Mouse (Mus musculus): ENCODE data around the gene Kcnk1. TPM values are rescaled to one million over a fixed set of nuclear protein-coding genes. Genes with fewer than 3 reads are reported as not detected.
A peak's percentile ranks its signal among the peaks of the same experiment; 100 is the strongest.

The Kcnk1 gene
- polyA plus RNA-seq, 1 experiment from 2014 or later, result 18.7 TPM

DNA sequence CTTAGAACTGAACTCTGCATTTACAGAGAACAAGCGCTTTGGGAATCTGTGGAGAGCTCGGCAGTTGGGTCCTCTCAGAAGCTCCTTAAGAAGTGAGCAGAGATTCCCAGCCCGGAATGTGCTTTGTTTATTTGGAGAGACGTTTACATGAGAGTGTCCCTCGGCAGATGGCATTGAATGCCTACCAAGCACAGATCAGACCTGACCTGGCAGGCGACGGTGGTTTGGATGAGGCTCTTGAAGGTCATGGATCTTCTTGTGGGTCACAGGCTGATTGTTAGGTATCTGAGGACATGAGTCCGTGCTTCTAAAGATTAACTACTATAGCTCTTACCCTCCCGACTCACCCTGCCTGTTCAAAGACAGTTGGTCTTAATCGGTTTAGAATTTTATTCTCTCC is 67.9 kb downstream of the Kcnk1 start:
- ATAC-seq, result no peak
- Histone ChIP-seq H3K4me2 (ENCODE audit: low read length) (no peak overlapping the region), H3K9me3 (ENCODE audit: control insufficient read depth, low read length) (no peaks in the 10 kb centered on the region), H3K27me3 (replicated peaks; ENCODE audit: control insufficient read depth, insufficient read depth, low read length) (no peaks in the 10 kb centered on the region), H3K9ac (replicated peaks; ENCODE audit: low read depth, low read length) (no peak overlapping the region), H3K36me3 (ENCODE audit: control insufficient read depth, insufficient read depth) (no peaks in the 10 kb centered on the region), H3K4me3 (replicated peaks; ENCODE audit: low read length) (no peak overlapping the region), H3K27ac (ENCODE audit: low read length) (no peak overlapping the region), H3K4me1 (replicated peaks; ENCODE audit: control insufficient read depth, insufficient read depth, low read length) (peaks cover 5% of the 10 kb centered on the region)
- WGBS, result 87% methylated on average over 10 of the region's 10 CpGs

DNA sequence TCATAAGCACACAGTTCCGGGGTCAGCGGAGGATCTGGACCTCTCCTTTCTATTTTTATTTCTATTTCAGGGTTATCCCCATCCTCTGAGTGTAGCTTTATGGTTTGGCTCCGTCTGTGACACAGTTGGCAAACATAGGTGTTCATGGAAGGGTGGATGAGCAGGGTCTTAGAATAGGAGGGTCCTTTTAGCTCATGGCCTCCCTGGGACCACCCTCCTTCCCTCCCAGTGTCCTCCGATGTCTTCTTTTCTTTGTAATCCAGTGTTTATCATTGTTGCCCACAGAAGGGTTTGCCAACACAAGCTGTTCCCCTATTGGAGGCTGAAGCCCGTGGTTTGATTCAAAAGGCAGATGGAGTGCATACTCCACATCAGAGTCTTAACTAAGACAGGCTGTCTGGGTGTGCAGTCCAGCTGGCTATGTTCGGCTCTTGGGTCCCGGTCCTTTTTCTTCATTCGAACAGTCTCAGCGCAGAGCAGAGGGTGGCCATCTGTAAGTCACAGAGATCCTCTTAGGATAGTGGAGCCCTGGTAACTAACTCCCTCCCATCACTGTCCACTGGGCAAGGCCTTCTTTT is 69.0 kb downstream of the Kcnk1 start:
- Histone ChIP-seq H3K9ac (replicated peaks; ENCODE audit: low read depth, low read length) (no peak overlapping the region), H3K4me2 (ENCODE audit: low read length) (no peak overlapping the region), H3K36me3 (ENCODE audit: control insufficient read depth, insufficient read depth) (no peaks in the 10 kb centered on the region), H3K27ac (ENCODE audit: low read length) (no peak overlapping the region), H3K27me3 (replicated peaks; ENCODE audit: control insufficient read depth, insufficient read depth, low read length) (no peaks in the 10 kb centered on the region), H3K4me1 (replicated peaks; ENCODE audit: control insufficient read depth, insufficient read depth, low read length) (peaks cover 13% of the 10 kb centered on the region), H3K4me3 (replicated peaks; ENCODE audit: low read length) (no peak overlapping the region), H3K9me3 (ENCODE audit: control insufficient read depth, low read length) (no peaks in the 10 kb centered on the region)
- peak; percentile 58 for ATAC-seq
- WGBS, result 66% methylated on average over 9 of the region's 9 CpGs

DNA sequence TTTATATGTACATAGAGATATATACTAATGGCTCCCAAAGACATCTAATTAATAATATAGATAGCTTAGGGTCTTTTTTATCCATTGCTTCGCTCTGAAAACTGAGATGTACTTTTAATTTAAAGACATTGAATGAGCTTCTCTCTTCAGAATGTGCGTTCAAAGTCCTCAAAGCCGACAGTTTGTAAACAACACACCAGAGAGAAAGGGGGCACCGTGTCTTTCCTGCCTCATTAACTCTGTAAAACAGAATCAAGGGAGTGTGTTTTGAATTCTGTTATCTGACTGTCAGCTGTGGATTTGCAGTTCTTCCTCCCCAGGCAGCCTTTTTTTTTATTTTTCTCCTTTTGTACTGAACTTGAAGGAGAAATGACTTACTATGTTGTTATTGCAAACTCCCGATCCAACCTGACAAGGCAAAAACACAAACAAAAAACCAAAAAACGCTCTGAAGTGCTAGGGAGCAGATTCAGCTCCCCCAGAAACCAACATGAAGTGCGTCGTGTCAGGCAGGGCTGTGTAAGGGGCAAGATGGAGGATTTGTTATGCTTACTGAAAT is 69.7 kb downstream of the Kcnk1 start:
- peak overlapping the region; percentile 19; the same call in 1 of the 2 replicates for H3K27ac ChIP-seq (ENCODE audit: low read length)
- H3K4me1 ChIP-seq (replicated peaks; ENCODE audit: control insufficient read depth, insufficient read depth, low read length), result peaks cover 13% of the 10 kb centered on the region
- ATAC-seq, result no peak
- WGBS, result 22% methylated on average over 8 of the region's 8 CpGs
- no peaks in the 10 kb centered on the region for H3K36me3 ChIP-seq (ENCODE audit: control insufficient read depth, insufficient read depth)
- no peak overlapping the region for H3K4me3 ChIP-seq (replicated peaks; ENCODE audit: low read length)
- H3K4me2 ChIP-seq (ENCODE audit: low read length), result no peak overlapping the region
- H3K9ac ChIP-seq (replicated peaks; ENCODE audit: low read depth, low read length), result no peak overlapping the region
- H3K27me3 ChIP-seq (replicated peaks; ENCODE audit: control insufficient read depth, insufficient read depth, low read length), result no peaks in the 10 kb centered on the region
- H3K9me3 ChIP-seq (ENCODE audit: control insufficient read depth, low read length), result no peaks in the 10 kb centered on the region

DNA sequence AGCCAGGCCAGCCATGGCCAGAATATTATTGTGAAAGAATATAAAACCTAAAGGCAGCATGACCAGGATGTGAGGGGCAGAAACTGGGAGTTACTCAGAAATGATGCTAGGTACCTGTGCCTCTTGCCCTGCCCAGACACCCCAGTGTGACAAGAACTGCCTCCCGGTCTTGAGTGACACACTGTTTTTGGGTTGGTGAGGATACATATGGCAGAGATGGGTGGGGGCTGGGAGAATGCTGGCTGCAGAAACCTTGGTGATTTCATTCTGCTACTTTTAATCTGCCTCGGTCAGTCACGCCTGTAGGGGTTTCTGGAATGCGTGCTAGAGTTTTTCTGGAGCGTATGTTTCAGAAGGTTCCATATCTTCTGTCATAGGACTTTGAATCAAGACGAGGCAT is 72.3 kb downstream of the Kcnk1 start:
- WGBS, result 60% methylated on average over 6 of the region's 6 CpGs
- H3K9ac ChIP-seq (replicated peaks; ENCODE audit: low read depth, low read length), result no peak overlapping the region
- no peaks in the 10 kb centered on the region; the same call in 1 of the 2 replicates for H3K9me3 ChIP-seq (ENCODE audit: control insufficient read depth, low read length)
- H3K36me3 ChIP-seq (ENCODE audit: control insufficient read depth, insufficient read depth), result no peaks in the 10 kb centered on the region
- H3K27me3 ChIP-seq (replicated peaks; ENCODE audit: control insufficient read depth, insufficient read depth, low read length), result no peaks in the 10 kb centered on the region
- peak overlapping the region; percentile 34 for H3K27ac ChIP-seq (ENCODE audit: low read length)
- no peak for ATAC-seq
- H3K4me3 ChIP-seq (replicated peaks; ENCODE audit: low read length), result no peak overlapping the region
- peaks cover 13% of the 10 kb centered on the region for H3K4me1 ChIP-seq (replicated peaks; ENCODE audit: control insufficient read depth, insufficient read depth, low read length)
- H3K4me2 ChIP-seq (ENCODE audit: low read length), result no peak overlapping the region

DNA sequence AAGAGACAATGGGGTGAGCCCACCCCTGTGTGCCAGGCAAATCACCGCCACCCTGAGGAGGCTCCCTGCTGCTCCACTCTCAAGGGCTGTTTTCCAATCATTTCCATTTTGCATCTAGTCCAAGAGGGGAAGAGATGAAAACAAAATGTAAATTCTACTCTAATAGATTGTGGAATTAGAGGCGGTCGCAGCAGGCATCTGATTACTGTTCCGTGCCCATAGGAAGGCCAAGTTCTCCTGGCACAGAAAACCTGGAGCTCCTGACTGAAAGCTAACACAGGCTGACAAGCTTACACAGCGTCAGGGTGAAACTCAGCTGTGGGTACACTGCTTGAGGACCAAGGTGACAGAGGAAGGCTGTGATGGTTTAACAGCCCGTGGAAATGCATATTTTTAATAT is 73.2 kb downstream of the Kcnk1 start:
- Histone ChIP-seq H3K27ac (ENCODE audit: low read length) (peak overlapping the region; percentile 34), H3K4me2 (ENCODE audit: low read length) (no peak overlapping the region), H3K4me1 (replicated peaks; ENCODE audit: control insufficient read depth, insufficient read depth, low read length) (peaks cover 18% of the 10 kb centered on the region), H3K36me3 (ENCODE audit: control insufficient read depth, insufficient read depth) (no peaks in the 10 kb centered on the region), H3K9ac (replicated peaks; ENCODE audit: low read depth, low read length) (no peak overlapping the region), H3K9me3 (ENCODE audit: control insufficient read depth, low read length) (no peaks in the 10 kb centered on the region; the same call in 1 of the 2 replicates), H3K27me3 (replicated peaks; ENCODE audit: control insufficient read depth, insufficient read depth, low read length) (no peaks in the 10 kb centered on the region), H3K4me3 (replicated peaks; ENCODE audit: low read length) (no peak overlapping the region)
- peak; percentile 47; the same call in 1 of the 2 replicates for ATAC-seq
- WGBS, result 44% methylated on average over 6 of the region's 6 CpGs

DNA sequence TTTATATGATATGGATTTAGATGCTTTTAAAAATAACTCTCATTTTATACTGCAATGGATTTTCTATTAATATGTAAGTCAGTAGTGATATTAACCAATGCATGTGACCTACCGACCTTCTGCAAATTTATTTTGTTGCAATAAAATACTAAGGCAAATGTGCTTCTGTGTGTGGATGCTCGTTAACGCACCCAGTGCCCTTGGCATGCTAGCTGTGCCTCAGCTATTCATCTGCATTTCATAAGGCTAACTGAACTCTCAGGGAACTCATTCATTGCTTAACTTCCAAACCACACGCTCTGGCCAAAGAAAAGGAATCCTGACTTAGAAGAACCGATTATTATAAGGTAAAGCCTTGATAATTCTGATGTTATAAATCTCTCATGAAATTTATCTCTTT is 77.7 kb downstream of the Kcnk1 start:
- Histone ChIP-seq H3K36me3 (ENCODE audit: control insufficient read depth, insufficient read depth) (no peaks in the 10 kb centered on the region), H3K4me1 (replicated peaks; ENCODE audit: control insufficient read depth, insufficient read depth, low read length) (peaks cover 19% of the 10 kb centered on the region), H3K27me3 (replicated peaks; ENCODE audit: control insufficient read depth, insufficient read depth, low read length) (no peaks in the 10 kb centered on the region), H3K9ac (replicated peaks; ENCODE audit: low read depth, low read length) (no peak overlapping the region), H3K9me3 (ENCODE audit: control insufficient read depth, low read length) (no peaks in the 10 kb centered on the region; the same call in 1 of the 2 replicates), H3K4me2 (ENCODE audit: low read length) (peak overlapping the region; percentile 0; the same call in 1 of the 2 replicates), H3K27ac (ENCODE audit: low read length) (no peak overlapping the region), H3K4me3 (replicated peaks; ENCODE audit: low read length) (no peak overlapping the region)
- peak; percentile 60; the same call in 1 of the 2 replicates for ATAC-seq
- WGBS, result 20% methylated on average over 5 of the region's 5 CpGs

DNA sequence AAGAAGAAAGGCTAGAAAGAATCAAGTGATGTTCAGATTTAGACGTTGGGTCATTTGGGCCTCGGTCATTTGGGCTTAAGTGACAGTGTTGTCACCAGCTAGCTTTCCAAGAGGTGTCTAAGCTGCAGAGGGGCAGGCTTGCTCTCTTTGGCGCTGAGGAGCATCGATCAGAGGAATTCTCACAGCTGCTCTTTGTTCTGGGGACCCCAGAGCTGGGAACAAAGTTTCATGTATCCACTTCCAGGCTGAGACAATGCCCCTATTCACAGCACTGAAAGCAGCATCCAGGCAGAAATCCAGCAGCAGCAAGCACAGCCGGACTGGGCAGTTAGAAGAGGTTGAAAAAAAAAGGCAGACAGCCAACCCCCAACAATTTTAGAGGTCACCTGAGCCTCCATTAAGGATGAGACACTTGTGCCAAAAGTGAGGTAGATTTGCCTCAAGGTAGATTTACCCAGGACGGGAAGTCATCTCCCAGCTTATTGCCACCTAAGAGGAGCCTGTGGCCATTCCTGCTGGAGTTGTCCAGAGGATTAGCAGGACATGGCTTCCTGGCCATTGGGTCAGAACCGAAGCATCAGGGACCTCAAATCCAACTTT is 78.3 kb downstream of the Kcnk1 start:
- Histone ChIP-seq H3K4me1 (replicated peaks; ENCODE audit: control insufficient read depth, insufficient read depth, low read length) (peaks cover 13% of the 10 kb centered on the region), H3K9me3 (ENCODE audit: control insufficient read depth, low read length) (no peaks in the 10 kb centered on the region; the same call in 1 of the 2 replicates), H3K4me2 (ENCODE audit: low read length) (peak overlapping the region; percentile 0), H3K36me3 (ENCODE audit: control insufficient read depth, insufficient read depth) (no peaks in the 10 kb centered on the region), H3K9ac (replicated peaks; ENCODE audit: low read depth, low read length) (no peak overlapping the region), H3K4me3 (replicated peaks; ENCODE audit: low read length) (no peak overlapping the region), H3K27me3 (replicated peaks; ENCODE audit: control insufficient read depth, insufficient read depth, low read length) (no peaks in the 10 kb centered on the region), H3K27ac (ENCODE audit: low read length) (no peak overlapping the region)
- 12% methylated on average over 7 of the region's 7 CpGs for WGBS
- peak; percentile 77; the same call in 1 of the 2 replicates for ATAC-seq

DNA sequence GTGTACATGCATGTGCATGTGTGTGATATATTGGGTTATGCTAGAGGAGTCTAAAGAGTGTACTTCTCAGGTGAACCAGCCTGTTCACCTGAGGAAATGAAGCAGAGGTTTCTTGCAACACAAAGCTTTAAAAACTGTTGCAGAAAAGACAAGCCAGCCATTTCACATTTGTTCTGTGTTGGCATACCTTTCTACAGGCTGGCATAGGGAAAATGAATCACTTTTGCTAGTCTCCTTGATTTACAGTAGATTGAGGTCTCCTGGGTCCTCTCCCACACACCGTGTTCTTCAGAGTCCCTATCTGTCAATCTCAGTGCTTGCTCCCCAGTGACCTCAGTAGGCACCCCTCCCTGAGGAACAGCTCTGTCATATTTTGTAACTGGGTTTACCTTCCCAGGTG is 79.1 kb downstream of the Kcnk1 start:
- H3K27me3 ChIP-seq (replicated peaks; ENCODE audit: control insufficient read depth, insufficient read depth, low read length), result no peaks in the 10 kb centered on the region
- WGBS, result 90% methylated on average over 1 of the region's 1 CpGs

DNA sequence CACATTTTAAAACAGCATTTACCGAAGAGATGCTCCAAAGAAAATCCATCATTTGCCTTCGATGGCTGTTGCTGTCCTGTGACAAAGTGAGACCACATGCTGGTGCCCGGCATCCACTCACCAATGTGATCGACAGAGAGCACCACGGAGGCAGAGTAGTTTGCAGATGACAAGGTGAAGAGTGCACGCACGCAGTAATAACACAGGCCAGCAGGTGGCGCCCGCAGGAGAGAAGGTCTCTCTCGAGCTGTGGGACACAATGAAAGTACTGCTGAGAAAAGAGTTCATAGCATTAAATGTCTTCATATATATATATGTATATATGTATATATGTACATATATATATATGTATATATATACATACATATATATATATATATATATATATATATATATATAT is 80.4 kb downstream of the Kcnk1 start:
- peak; percentile 55; the same call in 1 of the 2 replicates for ATAC-seq
- Histone ChIP-seq H3K4me2 (ENCODE audit: low read length) (no peak overlapping the region), H3K36me3 (ENCODE audit: control insufficient read depth, insufficient read depth) (no peaks in the 10 kb centered on the region), H3K27ac (ENCODE audit: low read length) (no peak overlapping the region), H3K4me3 (replicated peaks; ENCODE audit: low read length) (no peak overlapping the region), H3K4me1 (replicated peaks; ENCODE audit: control insufficient read depth, insufficient read depth, low read length) (peaks cover 9% of the 10 kb centered on the region), H3K9ac (replicated peaks; ENCODE audit: low read depth, low read length) (no peak overlapping the region), H3K9me3 (ENCODE audit: control insufficient read depth, low read length) (no peaks in the 10 kb centered on the region; the same call in 1 of the 2 replicates), H3K27me3 (replicated peaks; ENCODE audit: control insufficient read depth, insufficient read depth, low read length) (no peaks in the 10 kb centered on the region)
- 17% methylated on average over 10 of the region's 10 CpGs for WGBS

More for the DNA sequence above, 79.1 kb downstream of the Kcnk1 start:
- Histone ChIP-seq H3K9ac (replicated peaks; ENCODE audit: low read depth, low read length) (no peak overlapping the region), H3K36me3 (ENCODE audit: control insufficient read depth, insufficient read depth) (no peaks in the 10 kb centered on the region), H3K9me3 (ENCODE audit: control insufficient read depth, low read length) (no peaks in the 10 kb centered on the region; the same call in 1 of the 2 replicates), H3K4me1 (replicated peaks; ENCODE audit: control insufficient read depth, insufficient read depth, low read length) (peaks cover 9% of the 10 kb centered on the region), H3K4me2 (ENCODE audit: low read length) (no peak overlapping the region), H3K4me3 (replicated peaks; ENCODE audit: low read length) (no peak overlapping the region), H3K27ac (ENCODE audit: low read length) (no peak overlapping the region)
- no peak for ATAC-seq

Data from forebrain, embryonic 16.5 days (tissue).